ENCODE assay signal across 10 mouse cellular contexts in genomic region chr3:37673513-37674261, GRCm38 (mm10). TPM values are rescaled to one million over a fixed set of nuclear protein-coding genes. Genes with fewer than 3 reads are reported as not detected.
A peak's percentile ranks its signal among the peaks of the same experiment; 100 is the strongest.
DNase-seq lines count a peak whose midpoint lies in the region; ATAC-seq and TF ChIP-seq lines count a peak whose summit lies in the region.
"Had no signal": no experiment of that assay in that cellular context is flagged by ENCODE, and none has a peak within 500 bp of the region (broad histone marks: within the 10 kb centered on the region; RNA-seq: fewer than 3 reads in every experiment).

No protein-coding gene starts in this region.

- no peak for ATAC-seq in G1E (ENCODE audit: extremely low read depth, insufficient number of reproducible peaks, low FRiP score, poor library complexity, severe bottlenecking)
- peak; percentile 82 for ATAC-seq in midbrain, embryonic 13.5 days

- H3K9ac ChIP-seq in midbrain, embryonic 13.5 days (replicated peaks): no peak overlapping the region; the same call in 1 of the 2 replicates
- H3K9ac ChIP-seq: heart, embryonic 15.5 days had no signal

- H3K4me1 ChIP-seq in G1E (ENCODE audit: insufficient read depth, low read depth, low read length): peaks cover 52% of the 10 kb centered on the region
- H3K4me1 ChIP-seq in hindbrain, embryonic 10.5 days (replicated peaks): peaks cover 35% of the 10 kb centered on the region
- H3K4me1 ChIP-seq in midbrain, embryonic 13.5 days (replicated peaks): peaks cover 25% of the 10 kb centered on the region

- peak; percentile 71 for DNase-seq in embryo, embryonic 10 days (ENCODE audit: low spot score)
- no peak for DNase-seq in embryo, embryonic 9.5 days (ENCODE audit: extremely low spot score)
- no peak for DNase-seq in G1E (ENCODE audit: low spot score)
- peak; percentile 70 for DNase-seq in hindbrain, embryonic 10.5 days (ENCODE audit: low spot score)
- no peak for DNase-seq in c-Kit-positive CD71-positive TER-119-positive erythroid progenitor cells, embryonic 14.5 days (ENCODE audit: low spot score)
- no peak for DNase-seq in gastrocnemius, postnatal 10 days
- DNase-seq in left cerebral cortex, postnatal 14 days (ENCODE audit: low spot score in 2 of 2): no peak

- no peak for TF ChIP-seq CTCF in G1E (IDR thresholded peaks at IDR 0.05; ENCODE audit: low read depth, low read length)

- peak overlapping the region; percentile 17; the same call in 1 of the 2 replicates for H3K4me2 ChIP-seq in midbrain, embryonic 13.5 days (replicated peaks)
- H3K4me2 ChIP-seq: heart, embryonic 15.5 days had no signal

- H3K27me3 ChIP-seq in G1E (ENCODE audit: insufficient read depth, low read length): peaks cover 35% of the 10 kb centered on the region
- peaks cover 81% of the 10 kb centered on the region for H3K27me3 ChIP-seq in hindbrain, embryonic 10.5 days (ENCODE audit: insufficient read depth, poor library complexity, severe bottlenecking)
- H3K27me3 ChIP-seq in midbrain, embryonic 13.5 days: peaks cover 76% of the 10 kb centered on the region

- no peaks in the 10 kb centered on the region for H3K9me3 ChIP-seq in G1E (replicated peaks)
- peaks cover 11% of the 10 kb centered on the region for H3K9me3 ChIP-seq in hindbrain, embryonic 10.5 days
- H3K9me3 ChIP-seq in midbrain, embryonic 13.5 days: peaks cover 13% of the 10 kb centered on the region
- H3K9me3 ChIP-seq: heart, embryonic 15.5 days had no signal

- H3K27ac ChIP-seq in hindbrain, embryonic 10.5 days: peak overlapping the region; percentile 81
- no peak overlapping the region for H3K27ac ChIP-seq in midbrain, embryonic 13.5 days
- H3K27ac ChIP-seq: heart, embryonic 15.5 days had no signal

- intact Hi-C loops in left cerebral cortex, postnatal 14 days (cut with DNase I): no loop called here

- no peaks in the 10 kb centered on the region for H3K36me3 ChIP-seq in G1E (replicated peaks)
- H3K36me3 ChIP-seq in hindbrain, embryonic 10.5 days: peaks cover 8% of the 10 kb centered on the region; the same call in 1 of the 2 replicates
- no peaks in the 10 kb centered on the region; the same call in 1 of the 2 replicates for H3K36me3 ChIP-seq in midbrain, embryonic 13.5 days
- H3K36me3 ChIP-seq: heart, embryonic 15.5 days had no signal

- peak overlapping the region; percentile 38; the same call in 1 of the 2 replicates for H3K4me3 ChIP-seq in G1E (ENCODE audit: low read depth, low read length)
- H3K4me3 ChIP-seq in hindbrain, embryonic 10.5 days: 0 out of 2 replicates have a peak overlapping the region, but pooled peaks have one; percentile 1
- no peak overlapping the region for H3K4me3 ChIP-seq in midbrain, embryonic 13.5 days (replicated peaks)
- H3K4me3 ChIP-seq: heart, embryonic 15.5 days; megakaryocyte, embryonic 14.5 days had no signal

- 43% methylated on average over 13 of the region's 13 CpGs for WGBS in hindbrain, embryonic 10.5 days
- 22% methylated on average over 13 of the region's 13 CpGs for WGBS in midbrain, embryonic 13.5 days

RNA-seq across cellular contexts. Expression of gene Spry1, which starts 33.9 kb away (rescaled TPM):
- total RNA-seq in G1E (2014; fragmentation: Nextera tagmentation) (28.4 and 35.5 TPM in 2 replicates), G1E (2017) (3.9 and 4.2 TPM in 2 replicates)
- polyA plus RNA-seq in G1E (2012): 4.8 and 5.7 TPM in 2 replicates
- polyA plus RNA-seq in hindbrain, embryonic 10.5 days (2016; fragmentation: Nextera tagmentation; extraction: Ambion mirVana): 11.3 and 16.9 TPM in 2 replicates
- 5.8 and 7.3 TPM in 2 replicates for polyA plus RNA-seq in midbrain, embryonic 13.5 days (2015; fragmentation: Nextera tagmentation; extraction: Ambion mirVana)
- total RNA-seq in gastrocnemius, postnatal 10 days (2021): 10 to 100 TPM; 51.7 to 61.1 TPM
- total RNA-seq in left cerebral cortex, postnatal 14 days (2021): 10 to 100 TPM; 13.4 to 14.9 TPM

RNA-seq across cellular contexts. Expression of gene Gm5148, which starts 50.6 kb away (rescaled TPM):
- 1.4 TPM in 1 of 2 replicates, not detected in the other for total RNA-seq in G1E (2014; fragmentation: Nextera tagmentation)
- 19.8 and 28.1 TPM in 2 replicates for total RNA-seq in G1E (2017)
- polyA plus RNA-seq in G1E (2012): 0.13 and 0.19 TPM in 2 replicates
- polyA plus RNA-seq in hindbrain, embryonic 10.5 days (2016; fragmentation: Nextera tagmentation; extraction: Ambion mirVana): 3.2 and 3.4 TPM in 2 replicates
- polyA plus RNA-seq in midbrain, embryonic 13.5 days (2015; fragmentation: Nextera tagmentation; extraction: Ambion mirVana): 6.0 and 9.6 TPM in 2 replicates
- total RNA-seq in gastrocnemius, postnatal 10 days (2021): under 1 TPM in 1 of 2 experiments, not detected in 1; 0.25 TPM
- total RNA-seq in left cerebral cortex, postnatal 14 days (2021): 1 to 10 TPM; 2.1 to 2.6 TPM

Comparison
In these comparisons a context has a peak if more than half of its experiments do, and no peak if none do; other contexts are left out.
1. DNase-seq: peak in embryo, embryonic 10 days (single experiment) and hindbrain, embryonic 10.5 days (single experiment); none in embryo, embryonic 9.5 days (single experiment), G1E (single experiment), c-Kit-positive CD71-positive TER-119-positive erythroid progenitor cells, embryonic 14.5 days (single experiment), gastrocnemius, postnatal 10 days (single experiment) and left cerebral cortex, postnatal 14 days (0 of 2).